Mouse (Mus musculus) neutrophil, adult 5-6 weeks (primary cell): Measurements from ENCODE around the gene Ipo11. TPM values are rescaled to one million over a fixed set of nuclear protein-coding genes. Genes with fewer than 3 reads are reported as not detected.
A peak's percentile ranks its signal among the peaks of the same experiment; 100 is the strongest.
"Not testable (repeated sequence)": the region's sequence is repeated elsewhere in the genome, so short reads cannot be mapped to it uniquely, and the experiment has no call there.

ENCODE experiments used
- ATAC-seq: fragments of 151-379, 151-347 bp; 2 replicates; pipeline ENCODE4 v1.8.0; 2017; ENCODE audit warnings: mild to moderate bottlenecking, moderate TSS enrichment; ENCODE audit not compliant: insufficient number of reproducible peaks, poor library complexity, low FRiP score, severe bottlenecking; ENCODE audit errors: extremely low read depth
- total RNA-seq: library from RNA; stranded (forward); fragments of 200-1000 nt; gene quantifications from 2 replicates; pipeline ENCODE4 v1.2.3, GENCODE M21; 2017

Gene Ipo11
- total RNA-seq, result 21.6 and 24.1 TPM in 2 replicates

DNA sequence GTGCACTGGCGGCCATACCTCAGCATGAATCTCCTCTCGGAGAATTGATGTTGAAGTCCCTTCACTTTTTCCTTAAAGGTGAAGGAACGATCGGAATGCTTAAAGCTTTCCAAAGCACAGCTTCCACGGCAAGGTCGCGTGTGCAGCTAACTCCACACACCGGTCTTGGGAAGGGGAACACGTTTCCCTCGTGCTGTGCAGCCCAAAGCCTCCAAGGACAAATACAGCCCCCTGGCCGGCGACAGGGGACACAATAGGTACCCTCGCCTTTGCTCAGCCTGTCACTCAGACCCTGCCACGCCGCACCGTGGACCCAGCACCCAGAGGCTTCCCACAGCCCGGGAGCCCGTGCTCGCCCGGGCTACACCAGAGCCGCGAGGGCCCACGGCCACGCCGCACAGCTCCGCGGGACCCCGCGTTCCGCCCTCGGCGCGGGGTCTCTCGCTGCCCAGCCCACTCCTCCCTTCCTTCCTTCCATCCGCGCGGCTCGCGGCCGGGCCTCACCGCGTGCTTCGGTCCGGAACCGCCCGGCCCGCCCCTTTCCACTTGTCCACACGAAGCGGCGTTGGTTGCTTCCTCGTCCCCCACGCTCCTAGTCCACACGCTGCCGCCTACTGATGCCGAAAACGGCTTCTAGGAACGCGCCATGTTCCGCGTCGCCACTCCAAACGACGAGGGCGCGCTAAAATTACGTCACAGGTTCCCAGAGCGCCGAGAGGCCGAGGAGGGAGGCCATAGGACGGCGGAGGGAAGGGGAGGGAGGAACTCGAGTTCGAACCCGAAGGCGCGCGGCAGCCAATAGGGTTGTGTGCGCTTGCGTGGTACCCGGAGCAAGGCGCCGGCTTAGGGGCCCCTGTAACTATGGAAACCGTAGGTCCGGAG, at the start of gene Ipo11:
Gene Ipo11 (minus strand): TSS at position 703 of the 882 bp plus-strand sequence.
- peak; percentile 99 for ATAC-seq

DNA sequence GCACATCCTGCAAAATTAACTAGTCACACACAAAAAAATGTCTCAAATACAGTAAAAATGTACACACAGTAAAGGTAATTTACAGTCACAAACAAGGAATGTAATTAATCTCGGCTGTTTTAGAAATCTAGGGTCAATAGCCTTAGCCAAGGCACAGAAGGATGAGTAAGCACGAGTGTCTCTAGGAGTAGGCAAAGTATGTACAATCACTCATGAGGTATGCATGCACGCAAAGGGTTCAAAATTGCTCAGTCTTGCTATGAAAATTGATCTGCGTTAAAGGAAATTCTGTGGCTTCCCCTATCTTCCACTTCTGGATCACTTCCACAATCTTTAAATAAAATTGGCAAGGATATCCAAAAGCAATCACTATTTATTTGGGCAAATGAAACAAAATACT, 24.7 kb upstream of the Ipo11 start:
- no peak for ATAC-seq

DNA sequence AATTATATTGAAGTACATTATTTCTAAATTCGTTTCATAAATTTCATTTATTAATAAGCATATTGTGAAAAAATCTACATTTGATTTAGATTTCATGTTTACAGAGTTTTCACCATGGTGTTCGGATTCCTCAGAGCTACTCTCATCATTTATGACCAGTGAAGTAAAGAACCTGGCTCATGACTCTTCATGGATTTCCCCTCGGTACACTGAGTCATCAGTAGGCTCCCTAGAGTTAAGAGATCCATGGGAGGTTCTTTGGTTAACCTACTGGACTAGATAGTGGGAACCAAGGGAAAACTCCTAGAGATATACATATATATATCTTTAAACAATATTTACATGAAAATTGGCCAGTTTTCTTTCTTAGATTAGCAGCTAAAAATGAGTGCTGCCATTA, 23.8 kb upstream of the Ipo11 start:
- ATAC-seq, result no peak

DNA sequence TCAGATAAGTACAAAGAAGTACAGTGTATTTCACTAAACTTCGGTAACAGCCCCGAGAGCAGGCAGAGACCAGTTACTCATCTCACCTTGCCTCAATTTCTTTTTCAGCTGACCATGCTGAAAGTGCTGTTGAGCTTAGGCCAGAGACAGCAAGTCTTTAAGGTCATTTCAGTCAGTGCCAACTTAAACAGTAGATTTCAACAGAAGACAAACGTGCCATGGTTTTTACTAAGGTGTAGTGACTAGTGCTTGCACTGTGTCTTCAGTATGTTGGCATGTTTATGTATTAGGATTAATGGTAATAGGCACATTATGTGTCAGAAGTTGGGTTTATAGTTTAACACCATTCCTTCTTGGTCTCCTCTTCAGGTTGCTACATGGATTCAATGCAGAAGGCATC, 21.5 kb upstream of the Ipo11 start:
- no peak for ATAC-seq

DNA sequence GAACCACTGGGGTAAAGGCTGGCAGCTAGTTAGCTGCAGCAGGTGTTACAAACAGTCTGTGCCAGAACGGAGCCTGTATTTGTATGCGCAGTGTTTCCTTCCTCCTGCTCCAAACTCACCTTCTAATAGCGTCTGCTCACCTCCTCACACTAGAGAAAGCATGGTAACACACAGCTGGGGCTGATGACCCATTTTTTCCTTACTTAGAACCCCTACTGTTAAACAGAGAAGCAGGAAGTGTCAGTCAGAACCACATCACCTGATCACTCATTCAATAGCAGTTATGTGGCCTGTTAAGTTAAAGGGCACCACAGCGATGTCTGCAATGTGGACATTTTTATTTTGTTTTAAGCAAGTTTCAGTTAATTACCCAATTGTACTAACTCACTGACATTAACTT, 20.8 kb upstream of the Ipo11 start:
- no peak for ATAC-seq

DNA sequence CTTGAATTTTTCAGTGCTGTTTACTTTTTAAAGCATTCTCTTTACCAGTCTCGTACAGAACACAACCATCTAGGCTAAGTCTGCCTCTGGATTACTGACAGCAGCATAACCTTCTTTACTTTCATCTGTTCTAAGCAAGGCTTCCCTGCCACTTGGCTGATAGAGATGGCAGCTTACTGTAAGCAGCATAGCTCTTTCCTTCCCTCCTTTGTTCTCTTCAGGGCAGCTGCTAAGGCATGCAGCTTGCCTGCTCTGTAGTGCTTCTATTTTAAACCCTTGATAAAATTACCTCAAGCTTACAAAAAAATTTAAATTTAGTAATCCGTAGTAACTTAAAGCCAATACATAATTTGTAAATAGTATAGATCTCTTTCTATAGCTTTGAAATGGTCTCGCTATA, 18.1 kb upstream of the Ipo11 start:
- no peak for ATAC-seq

DNA sequence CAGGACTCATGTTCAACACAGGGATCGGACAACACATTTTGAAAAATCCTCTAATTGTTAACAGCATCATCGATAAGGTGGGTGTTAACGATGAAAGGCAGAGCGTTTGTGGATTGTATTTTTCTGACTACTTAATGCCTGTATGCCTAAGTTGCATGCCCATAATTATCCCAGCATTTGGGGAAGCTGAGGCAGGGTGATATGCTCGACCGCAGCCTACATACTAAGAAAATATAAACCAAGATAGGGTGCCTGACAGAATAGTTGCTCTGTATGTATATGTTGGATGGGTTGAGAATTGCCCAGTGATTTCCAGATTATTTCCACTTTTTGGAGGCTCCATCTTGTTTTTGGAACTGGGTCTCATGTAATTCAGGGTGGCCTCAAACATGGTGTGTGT, 10.8 kb upstream of the Ipo11 start:
- no peak for ATAC-seq

DNA sequence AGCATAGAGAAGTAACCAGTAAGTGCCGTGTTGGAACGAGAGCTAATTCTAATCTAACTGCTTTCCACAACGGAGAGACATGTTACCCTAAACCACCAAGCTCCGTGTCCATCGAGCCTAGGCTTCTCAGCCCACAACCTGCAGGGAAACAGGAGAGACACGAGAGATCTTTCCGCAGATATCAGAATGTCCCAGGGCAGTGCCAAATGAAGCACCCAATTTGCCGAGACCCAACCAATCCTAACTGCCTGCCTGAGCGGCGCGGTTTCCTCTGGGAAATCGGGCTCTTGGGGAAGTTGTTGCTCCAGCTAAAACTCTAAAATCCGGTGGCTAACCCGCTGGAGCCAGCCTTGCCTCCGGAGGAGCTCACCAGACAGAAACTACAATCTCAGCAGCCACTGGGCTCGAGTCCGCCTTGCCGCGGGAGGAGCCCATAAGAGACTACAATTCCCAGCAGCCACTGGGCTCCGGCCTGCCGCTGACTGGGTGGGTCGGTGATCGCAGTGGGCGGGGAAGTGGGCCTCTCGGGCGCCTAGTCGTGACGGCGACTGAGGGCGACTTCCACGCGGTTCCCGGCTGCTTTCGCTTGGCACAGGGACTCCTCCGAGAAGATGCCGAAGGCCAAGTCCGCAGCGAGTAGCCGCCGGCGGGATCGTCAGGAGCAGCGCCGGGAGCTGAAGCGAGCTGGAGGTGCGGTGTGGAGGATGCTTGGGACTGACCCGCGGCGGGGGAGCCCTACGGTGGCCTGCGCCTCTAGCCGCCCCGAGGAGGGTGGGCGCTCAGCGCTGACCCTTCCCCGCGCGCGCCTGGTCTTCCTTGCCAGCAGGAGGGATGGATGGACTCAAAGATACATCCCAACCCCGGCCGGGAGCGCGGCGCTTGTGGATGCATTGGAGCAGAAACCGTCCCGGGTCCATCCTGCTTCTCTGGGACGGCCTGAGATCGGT, 10.1 kb upstream of the Ipo11 start, which contains the start of gene Dimt1:
Gene Dimt1 (plus strand): TSS at position 534 of the 947 bp plus-strand sequence.
- peak; percentile 100 for ATAC-seq

DNA sequence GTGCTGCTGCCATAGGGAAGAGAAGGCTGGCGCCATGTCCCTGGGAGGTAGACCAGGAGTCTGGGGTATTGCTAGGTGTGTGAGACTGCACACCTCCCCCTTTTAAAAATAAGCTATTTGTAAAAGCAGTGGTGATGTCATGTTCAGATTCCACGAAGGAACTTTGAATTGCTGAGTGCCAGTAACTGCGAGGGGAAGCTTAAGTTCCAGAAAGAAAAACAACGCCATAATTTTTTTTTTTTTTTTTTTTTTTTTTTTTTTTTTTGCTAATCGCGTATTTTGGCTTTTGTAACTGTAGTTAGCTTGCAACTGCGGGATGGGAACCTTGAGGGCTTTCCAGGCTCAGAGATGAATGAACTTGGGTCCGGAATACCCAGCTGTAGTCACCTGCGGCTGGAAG, 8.8 kb upstream of the Ipo11 start:
- ATAC-seq, result no peak

DNA sequence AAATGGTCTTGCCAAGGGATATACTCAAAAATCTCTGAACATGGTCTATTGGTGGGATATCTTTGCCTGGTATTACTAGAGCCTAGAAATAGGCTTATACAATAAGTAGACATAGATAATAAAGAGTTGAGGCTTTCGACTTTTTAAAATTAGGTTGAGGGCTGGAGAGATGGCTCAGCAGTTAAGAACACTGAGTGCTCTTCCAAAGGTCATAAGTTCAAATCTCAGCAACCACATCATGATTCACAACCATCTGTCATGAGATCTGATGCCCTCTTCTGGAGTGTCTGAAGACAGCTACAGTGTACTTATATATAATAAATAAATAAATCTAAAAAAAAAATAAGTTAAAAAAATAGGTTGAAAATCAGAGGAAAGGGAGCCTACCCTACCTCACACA, 6.0 kb upstream of the Ipo11 start:
- ATAC-seq, result no peak

DNA sequence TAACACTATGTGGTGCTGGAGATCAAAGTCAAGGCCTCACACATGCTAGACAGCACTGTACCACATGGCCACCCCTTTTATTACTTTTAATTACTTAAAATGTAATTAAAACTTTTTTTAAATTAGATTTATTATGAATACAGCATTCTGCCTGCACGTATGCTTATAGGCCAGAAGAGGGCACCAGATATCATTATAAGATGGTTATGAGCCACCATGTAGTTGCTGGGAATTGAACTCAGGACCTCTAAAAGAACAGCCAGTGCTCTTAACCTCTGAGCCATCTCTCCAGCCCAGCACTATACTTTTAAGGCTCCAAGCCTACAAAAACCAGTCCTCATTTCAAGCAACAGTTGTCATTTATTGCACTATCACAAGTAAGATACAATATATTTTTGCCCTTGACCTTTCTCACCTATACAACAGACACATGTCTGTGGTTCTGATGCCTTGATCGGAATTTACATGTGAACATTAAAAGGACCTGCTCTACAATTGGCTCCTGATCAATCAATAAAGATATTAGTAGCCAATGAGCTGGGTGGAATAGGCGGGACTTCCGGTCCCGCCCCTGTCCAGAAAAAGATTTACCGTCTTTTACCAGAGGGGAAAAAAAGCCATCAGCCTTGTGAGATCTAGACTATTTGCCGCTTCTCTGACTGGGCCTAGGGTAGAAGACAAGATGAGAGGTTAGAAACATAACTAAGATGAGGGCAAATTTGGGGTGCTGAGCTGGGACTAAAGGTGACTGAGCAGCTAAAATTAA, 4.6 kb upstream of the Ipo11 start:
- ATAC-seq, result no peak

DNA sequence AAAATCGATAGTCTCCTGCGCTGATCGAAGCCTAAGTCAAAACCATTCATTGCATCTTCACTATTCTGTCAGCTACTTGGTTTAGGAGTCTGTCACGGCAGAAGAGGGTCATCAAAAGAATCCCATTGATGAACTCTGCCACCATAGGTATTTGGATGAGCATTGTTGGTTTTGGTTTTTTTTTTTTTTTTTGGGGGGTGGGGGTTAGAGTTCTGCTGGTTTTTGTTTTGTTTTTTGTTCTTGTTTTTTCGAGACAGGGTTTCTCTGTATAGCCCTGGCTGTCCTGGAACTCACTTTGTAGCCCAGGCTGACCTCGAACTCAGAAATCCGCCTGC, 347 bp upstream of the Ipo11 start:
- ATAC-seq, result no peak

DNA sequence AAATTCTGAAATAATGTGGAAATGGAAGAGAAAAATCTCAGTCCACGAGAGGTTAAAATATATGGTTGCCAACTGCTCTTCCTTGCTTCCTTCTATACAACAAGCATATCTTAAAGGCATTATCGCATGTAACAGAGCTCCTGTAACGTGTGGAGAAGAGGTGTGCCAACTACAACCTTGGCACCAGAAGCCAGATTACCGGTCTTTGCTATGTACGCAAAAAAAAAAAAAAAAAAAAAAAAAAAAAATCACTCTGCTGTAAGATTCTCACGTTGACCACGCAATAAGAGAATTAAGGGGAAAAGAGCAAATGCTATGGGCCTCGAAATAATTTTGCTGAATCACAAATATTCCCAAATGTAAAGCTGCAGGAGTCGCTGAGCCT, 895 bp downstream of the Ipo11 start:
- ATAC-seq, result no peak

DNA sequence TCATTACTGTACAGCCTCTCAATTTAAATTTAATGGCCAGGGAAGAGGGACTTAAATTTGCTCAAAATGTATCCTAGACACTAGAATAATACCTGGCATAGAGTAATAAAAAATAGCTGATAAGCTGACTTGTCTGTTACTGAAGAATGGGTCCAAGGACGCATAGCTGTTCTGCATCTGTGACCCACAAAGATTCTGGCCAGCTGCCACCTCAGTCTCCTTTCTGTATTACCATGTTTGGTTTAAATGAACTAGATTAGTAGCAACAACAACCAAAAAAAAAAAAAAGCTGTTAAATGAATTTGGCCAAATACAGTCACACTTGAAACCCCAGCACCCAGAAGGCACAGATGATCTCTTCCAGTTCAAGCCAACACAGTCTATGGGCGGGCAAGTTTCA, 7.6 kb downstream of the Ipo11 start:
- ATAC-seq, result no peak

DNA sequence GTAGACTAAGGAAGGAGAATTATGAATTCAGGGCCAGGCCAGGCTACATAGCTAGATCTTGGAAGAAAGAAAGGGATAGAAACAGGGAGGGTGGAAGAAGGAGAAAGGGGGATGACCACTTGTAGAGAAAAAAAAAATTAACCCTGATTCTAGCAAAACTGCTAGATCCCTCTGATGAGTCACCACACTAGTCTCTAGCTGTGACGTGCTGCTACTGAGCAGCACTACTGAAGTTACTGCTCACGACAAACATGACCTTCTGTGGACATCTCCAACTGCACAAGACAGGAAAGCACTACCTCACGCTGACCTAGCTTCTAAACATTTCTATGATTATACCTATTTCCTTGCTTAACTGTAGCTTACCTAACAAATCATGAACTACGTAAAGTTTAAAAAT, 8.5 kb downstream of the Ipo11 start:
- no peak for ATAC-seq

DNA sequence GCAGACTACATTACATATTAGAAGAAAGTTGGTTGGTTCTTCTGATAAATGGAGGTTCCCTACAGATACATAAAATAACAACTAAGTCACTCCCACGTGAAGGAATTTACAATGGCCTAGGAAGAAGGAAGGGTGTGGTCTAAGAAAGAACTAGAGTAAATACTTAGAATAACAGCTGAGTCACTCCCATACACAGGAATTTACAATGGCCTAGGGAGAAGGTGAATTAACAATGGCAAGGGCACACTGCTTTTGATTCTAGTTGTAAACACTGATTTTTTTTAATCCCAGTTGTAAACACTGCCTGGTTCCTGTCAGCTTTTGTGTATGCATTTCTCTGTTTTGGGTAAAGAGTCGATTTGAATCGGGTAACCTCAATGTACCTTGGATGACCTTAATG, 10.8 kb downstream of the Ipo11 start:
- not testable (repeated sequence) for ATAC-seq

DNA sequence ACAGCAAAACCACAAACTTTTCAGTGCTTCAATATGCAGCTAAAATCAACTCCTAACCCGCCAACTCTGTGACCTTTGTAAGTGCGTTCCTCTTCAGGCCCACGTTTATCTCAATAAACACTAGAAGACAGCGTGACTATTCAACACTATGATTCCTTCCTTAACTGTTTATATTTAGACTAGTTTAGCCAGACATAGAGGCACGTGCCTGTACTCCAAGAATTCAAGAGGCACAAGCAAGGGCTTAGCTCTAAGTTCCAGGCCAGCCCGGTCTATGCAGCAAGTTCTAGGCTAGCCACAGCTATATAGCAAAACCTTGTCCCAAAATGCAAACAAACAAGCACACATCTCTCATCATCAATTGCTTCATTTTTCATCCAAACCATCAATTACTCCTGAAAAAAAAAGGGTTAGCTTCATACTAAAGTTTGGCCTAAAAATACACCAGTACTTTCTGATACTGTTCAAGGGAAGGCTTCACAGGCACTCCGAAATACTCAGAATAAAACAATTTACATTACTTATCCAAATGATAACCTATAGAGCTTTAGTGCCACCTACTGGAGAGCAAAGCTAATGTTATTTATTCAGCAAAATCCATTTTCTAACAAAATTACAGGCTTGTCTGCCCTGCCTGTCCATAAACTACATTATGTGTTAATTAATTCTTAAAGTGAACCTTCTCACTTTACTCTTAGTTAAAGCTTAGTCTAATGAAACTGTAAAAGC, 18.3 kb downstream of the Ipo11 start:
- no peak for ATAC-seq

DNA sequence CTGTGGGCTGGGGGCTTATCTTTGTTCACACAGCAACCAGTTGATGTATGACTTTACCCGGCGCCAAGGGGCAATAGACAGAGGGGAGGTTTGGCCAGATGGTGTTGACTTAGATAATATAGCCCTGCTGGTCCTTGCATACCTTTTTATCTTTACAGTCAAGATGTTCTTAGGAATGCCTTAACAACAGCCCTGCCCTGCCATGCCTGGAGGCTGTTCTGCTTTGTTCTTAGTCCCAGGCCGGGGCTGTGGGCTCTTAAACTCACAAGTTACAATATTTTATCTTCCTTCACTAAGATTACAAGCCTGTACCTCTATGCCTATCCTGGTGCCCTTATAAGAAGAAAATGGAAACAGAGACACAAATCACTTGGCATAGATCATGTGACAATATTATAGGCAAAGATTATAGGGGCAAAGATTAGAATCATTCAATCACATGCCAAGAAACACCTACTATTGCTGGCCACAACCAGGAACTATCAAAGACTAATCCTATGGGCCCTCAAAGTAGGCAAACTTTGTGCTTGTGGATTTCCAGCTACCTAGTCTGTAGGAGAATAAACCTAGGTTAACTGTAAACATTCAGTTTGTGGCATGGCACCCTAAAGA, 23.5 kb downstream of the Ipo11 start:
- ATAC-seq, result no peak
